Mouse (Mus musculus) layer of hippocampus, adult 9-11 months (tissue): ENCODE data around the gene Hcn4.

Experiments used
- DNase-seq: peaks from one replicate; pipeline ENCODE4 v3.0.0; 2022

Hcn4 gene

GRCm38 (mm10) chr9:58849576-58850315 lies 26.5 kb downstream of the Hcn4 start:
- no peak for DNase-seq

- no peak for DNase-seq
These were observed 31.7 kb downstream of the Hcn4 start for GRCm38 (mm10) chr9:58854931-58855330.

- DNase-seq, result no peak
These were observed 35.9 kb downstream of the Hcn4 start for GRCm38 (mm10) chr9:58859080-58859635.

- peak; percentile 19 for DNase-seq
These were observed 40.6 kb downstream of the Hcn4 start for GRCm38 (mm10) chr9:58863826-58864225.

GRCm38 (mm10) chr9:58871141-58871540 lies 47.9 kb downstream of the Hcn4 start:
- no peak for DNase-seq

GRCm38 (mm10) chr9:58873541-58874324 lies 50.5 kb downstream of the Hcn4 start:
- peak; percentile 26 for DNase-seq

- no peak for DNase-seq
These were observed 51.1 kb downstream of the Hcn4 start for GRCm38 (mm10) chr9:58874354-58874753.

- DNase-seq, result no peak
These were observed 52.2 kb downstream of the Hcn4 start for GRCm38 (mm10) chr9:58875439-58875838.

GRCm38 (mm10) chr9:58876946-58877625 lies 53.9 kb downstream of the Hcn4 start:
- DNase-seq, result no peak

GRCm38 (mm10) chr9:58879836-58880235 lies 56.6 kb downstream of the Hcn4 start:
- DNase-seq, result no peak

- DNase-seq, result no peak
These were observed 59.5 kb downstream of the Hcn4 start for GRCm38 (mm10) chr9:58882686-58883085.

GRCm38 (mm10) chr9:58889782-58890448 lies 66.7 kb downstream of the Hcn4 start:
- DNase-seq, result no peak

GRCm38 (mm10) chr9:58890893-58891292 lies 67.7 kb downstream of the Hcn4 start:
- no peak for DNase-seq

- DNase-seq, result no peak
These were observed 68.8 kb downstream of the Hcn4 start for GRCm38 (mm10) chr9:58891840-58892640.

GRCm38 (mm10) chr9:58899602-58900001 lies 76.4 kb downstream of the Hcn4 start:
- DNase-seq, result no peak

- DNase-seq, result peak; percentile 38
These were observed 79.8 kb downstream of the Hcn4 start for GRCm38 (mm10) chr9:58902869-58903585.
